Mouse (Mus musculus): ENCODE results near the gene Chd2. TPM values are rescaled to one million over a fixed set of nuclear protein-coding genes. Genes with fewer than 3 reads are reported as not detected.
A peak's percentile ranks its signal among the peaks of the same experiment; 100 is the strongest.

The Chd2 gene
- polyA plus RNA-seq, 1 experiment from 2014 or later: 70.9 TPM

DNA sequence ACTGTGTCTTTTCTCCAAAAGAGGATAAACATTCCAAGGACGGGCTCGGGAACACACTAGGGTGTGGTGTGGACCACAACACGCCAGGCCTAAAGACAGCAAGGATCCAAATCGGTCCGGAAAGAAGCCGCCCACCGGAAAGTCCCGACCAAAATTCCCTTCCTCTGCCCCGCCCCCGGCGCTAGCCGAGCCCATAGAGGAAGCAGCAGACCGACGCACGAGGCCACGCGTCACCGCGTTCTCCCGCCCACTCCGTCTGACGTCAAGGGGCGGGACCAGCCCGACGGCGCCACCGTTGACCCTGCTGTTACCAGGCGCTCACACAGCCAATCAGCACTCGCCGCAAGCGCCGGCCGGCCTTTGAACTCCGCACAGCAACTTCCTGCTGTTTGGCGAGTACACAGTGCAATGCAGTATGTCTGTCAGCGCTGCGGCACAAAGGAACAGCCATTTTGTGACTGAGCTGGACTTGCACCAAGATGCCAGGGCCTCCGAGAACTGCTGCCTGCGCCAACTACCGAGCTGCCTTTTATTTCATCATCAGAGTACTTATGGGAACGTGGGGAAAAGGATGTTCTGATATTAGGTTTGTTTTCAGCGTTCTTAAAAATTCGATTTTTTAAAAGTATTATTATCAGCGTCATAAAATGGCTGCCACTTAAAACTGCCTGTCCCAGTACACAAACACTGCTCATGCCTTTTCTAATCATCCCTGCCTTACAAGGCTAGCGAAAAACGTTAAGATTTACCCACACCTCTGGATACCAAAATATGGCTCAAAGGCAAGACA lies 3.8 kb downstream of the Chd2 start:
- peak; percentile 99 for ATAC-seq (ENCODE audit: low FRiP score, low TSS enrichment)
- peak overlapping the region; percentile 78 for H3K9ac ChIP-seq (ENCODE audit: low read depth, low read length)
- no peaks in the 10 kb centered on the region for H3K27me3 ChIP-seq (ENCODE audit: control insufficient read depth, insufficient read depth, low read length)
- H3K36me3 ChIP-seq (ENCODE audit: control insufficient read depth, insufficient read depth, low read length): peaks cover 14% of the 10 kb centered on the region; the same call in 1 of the 2 replicates
- H3K27ac ChIP-seq (ENCODE audit: low read depth, low read length): peak overlapping the region; percentile 97
- WGBS: under 1% methylated on average over 46 of the region's 46 CpGs
- H3K4me2 ChIP-seq (replicated peaks; ENCODE audit: low read depth, low read length): peak overlapping the region; percentile 67
- H3K4me1 ChIP-seq (ENCODE audit: control insufficient read depth, insufficient read depth, low read length): peaks cover 27% of the 10 kb centered on the region
- peak overlapping the region; percentile 45 for H3K4me3 ChIP-seq (ENCODE audit: low read length)
- no peaks in the 10 kb centered on the region for H3K9me3 ChIP-seq (ENCODE audit: control insufficient read depth, low read length)

DNA sequence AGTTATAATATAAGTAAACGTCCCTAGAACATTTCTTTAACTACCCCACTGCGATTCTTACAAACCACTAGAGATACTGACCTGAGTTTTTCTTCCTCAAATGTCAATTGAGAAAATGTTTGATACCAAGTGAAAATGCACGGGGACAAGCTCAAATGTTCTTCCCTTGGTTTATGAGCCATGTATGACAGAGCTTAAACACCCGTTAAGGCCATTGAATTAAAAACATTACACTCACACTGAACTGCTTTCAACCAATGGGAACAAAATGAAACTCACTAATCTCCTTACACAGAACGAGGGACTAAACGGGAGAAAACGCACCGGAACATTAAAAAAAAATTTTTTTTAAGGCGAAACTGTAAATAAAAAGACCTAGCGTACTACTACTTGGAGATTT lies 4.4 kb downstream of the Chd2 start:
- Histone ChIP-seq H3K4me3 (ENCODE audit: low read length) (peak overlapping the region; percentile 45), H3K4me2 (replicated peaks; ENCODE audit: low read depth, low read length) (peak overlapping the region; percentile 67), H3K36me3 (ENCODE audit: control insufficient read depth, insufficient read depth, low read length) (peaks cover 14% of the 10 kb centered on the region; the same call in 1 of the 2 replicates), H3K27me3 (ENCODE audit: control insufficient read depth, insufficient read depth, low read length) (no peaks in the 10 kb centered on the region), H3K4me1 (ENCODE audit: control insufficient read depth, insufficient read depth, low read length) (peaks cover 27% of the 10 kb centered on the region), H3K27ac (ENCODE audit: low read depth, low read length) (peak overlapping the region; percentile 86), H3K9ac (ENCODE audit: low read depth, low read length) (peak overlapping the region; percentile 66), H3K9me3 (ENCODE audit: control insufficient read depth, low read length) (no peaks in the 10 kb centered on the region)
- WGBS: 13% methylated on average over 10 of the region's 10 CpGs
- ATAC-seq (ENCODE audit: low FRiP score, low TSS enrichment): no peak

DNA sequence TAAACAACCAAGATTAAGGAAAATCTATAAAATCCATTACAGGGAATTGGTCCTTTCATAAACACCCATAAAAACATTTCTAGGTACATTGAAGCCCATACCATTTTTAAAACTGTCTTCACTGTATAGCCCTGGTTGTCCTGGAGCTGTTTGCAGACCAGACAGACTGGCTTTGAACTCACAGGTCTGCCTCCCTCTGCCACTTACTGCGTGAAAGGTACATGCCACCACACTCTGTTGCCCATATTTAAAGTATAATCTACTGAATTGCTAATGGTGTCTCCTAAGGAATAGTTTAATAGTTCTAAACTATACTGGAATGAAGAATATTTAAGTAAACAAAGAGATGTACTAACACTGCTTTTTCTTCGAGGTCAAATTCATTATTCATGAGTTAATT lies 5.1 kb downstream of the Chd2 start:
- H3K4me3 ChIP-seq (ENCODE audit: low read length): peak overlapping the region; percentile 45
- no peak for ATAC-seq (ENCODE audit: low FRiP score, low TSS enrichment)
- no peaks in the 10 kb centered on the region for H3K9me3 ChIP-seq (ENCODE audit: control insufficient read depth, low read length)
- WGBS: 79% methylated on average over 2 of the region's 2 CpGs
- H3K27me3 ChIP-seq (ENCODE audit: control insufficient read depth, insufficient read depth, low read length): no peaks in the 10 kb centered on the region
- H3K36me3 ChIP-seq (ENCODE audit: control insufficient read depth, insufficient read depth, low read length): peaks cover 18% of the 10 kb centered on the region; the same call in 1 of the 2 replicates
- H3K27ac ChIP-seq (ENCODE audit: low read depth, low read length): peak overlapping the region; percentile 86; the same call in 1 of the 2 replicates
- peaks cover 27% of the 10 kb centered on the region for H3K4me1 ChIP-seq (ENCODE audit: control insufficient read depth, insufficient read depth, low read length)
- H3K4me2 ChIP-seq (replicated peaks; ENCODE audit: low read depth, low read length): peak overlapping the region; percentile 67; the same call in 1 of the 2 replicates
- H3K9ac ChIP-seq (ENCODE audit: low read depth, low read length): peak overlapping the region; percentile 66

- H3K27ac ChIP-seq (ENCODE audit: low read depth, low read length): no peak overlapping the region
- no peak overlapping the region for H3K4me2 ChIP-seq (replicated peaks; ENCODE audit: low read depth, low read length)
- H3K9me3 ChIP-seq (ENCODE audit: control insufficient read depth, low read length): no peaks in the 10 kb centered on the region
- H3K9ac ChIP-seq (ENCODE audit: low read depth, low read length): no peak overlapping the region
- H3K36me3 ChIP-seq (ENCODE audit: control insufficient read depth, insufficient read depth, low read length): peaks cover 22% of the 10 kb centered on the region; the same call in 1 of the 2 replicates
- WGBS: 56% methylated on average over 4 of the region's 4 CpGs
- H3K4me1 ChIP-seq (ENCODE audit: control insufficient read depth, insufficient read depth, low read length): peaks cover 27% of the 10 kb centered on the region
- no peaks in the 10 kb centered on the region for H3K27me3 ChIP-seq (ENCODE audit: control insufficient read depth, insufficient read depth, low read length)
- no peak overlapping the region for H3K4me3 ChIP-seq (ENCODE audit: low read length)
- ATAC-seq (ENCODE audit: low FRiP score, low TSS enrichment): no peak
Observed at GRCm38 (mm10) chr7:73535861-73536200, 5.8 kb downstream of the Chd2 start.

- WGBS: 84% methylated on average over 2 of the region's 2 CpGs
- no peaks in the 10 kb centered on the region for H3K9me3 ChIP-seq (ENCODE audit: control insufficient read depth, low read length)
- H3K27me3 ChIP-seq (ENCODE audit: control insufficient read depth, insufficient read depth, low read length): no peaks in the 10 kb centered on the region
- H3K36me3 ChIP-seq (ENCODE audit: control insufficient read depth, insufficient read depth, low read length): peaks cover 22% of the 10 kb centered on the region; the same call in 1 of the 2 replicates
- no peak overlapping the region for H3K4me3 ChIP-seq (ENCODE audit: low read length)
- no peak for ATAC-seq (ENCODE audit: low FRiP score, low TSS enrichment)
- H3K9ac ChIP-seq (ENCODE audit: low read depth, low read length): no peak overlapping the region
- no peak overlapping the region for H3K4me2 ChIP-seq (replicated peaks; ENCODE audit: low read depth, low read length)
- H3K4me1 ChIP-seq (ENCODE audit: control insufficient read depth, insufficient read depth, low read length): peaks cover 27% of the 10 kb centered on the region
- H3K27ac ChIP-seq (ENCODE audit: low read depth, low read length): no peak overlapping the region
Observed at GRCm38 (mm10) chr7:73534937-73535860, 6.4 kb downstream of the Chd2 start.

GRCm38 (mm10) chr7:73533457-73533856 lies 8.2 kb downstream of the Chd2 start:
- no peak for ATAC-seq (ENCODE audit: low FRiP score, low TSS enrichment)
- no peaks in the 10 kb centered on the region for H3K9me3 ChIP-seq (ENCODE audit: control insufficient read depth, low read length)

GRCm38 (mm10) chr7:73532916-73533315 lies 8.7 kb downstream of the Chd2 start:
- Histone ChIP-seq H3K9me3 (ENCODE audit: control insufficient read depth, low read length) (no peaks in the 10 kb centered on the region), H3K27me3 (ENCODE audit: control insufficient read depth, insufficient read depth, low read length) (no peaks in the 10 kb centered on the region), H3K4me2 (replicated peaks; ENCODE audit: low read depth, low read length) (no peak overlapping the region), H3K9ac (ENCODE audit: low read depth, low read length) (no peak overlapping the region), H3K36me3 (ENCODE audit: control insufficient read depth, insufficient read depth, low read length) (peaks cover 30% of the 10 kb centered on the region; the same call in 1 of the 2 replicates), H3K4me3 (ENCODE audit: low read length) (no peak overlapping the region), H3K4me1 (ENCODE audit: control insufficient read depth, insufficient read depth, low read length) (peaks cover 27% of the 10 kb centered on the region), H3K27ac (ENCODE audit: low read depth, low read length) (peak overlapping the region; percentile 39; the same call in 1 of the 2 replicates)
- 58% methylated on average over 3 of the region's 3 CpGs for WGBS
- no peak for ATAC-seq (ENCODE audit: low FRiP score, low TSS enrichment)

More at GRCm38 (mm10) chr7:73533457-73533856, 8.2 kb downstream of the Chd2 start:
- H3K4me1 ChIP-seq (ENCODE audit: control insufficient read depth, insufficient read depth, low read length): peaks cover 27% of the 10 kb centered on the region
- 0 out of 2 replicates have a peak overlapping the region, but pooled peaks have one; percentile 17 for H3K4me2 ChIP-seq (replicated peaks; ENCODE audit: low read depth, low read length)
- H3K4me3 ChIP-seq (ENCODE audit: low read length): no peak overlapping the region
- 52% methylated on average over 2 of the region's 2 CpGs for WGBS
- no peaks in the 10 kb centered on the region for H3K27me3 ChIP-seq (ENCODE audit: control insufficient read depth, insufficient read depth, low read length)
- peak overlapping the region; percentile 34; the same call in 1 of the 2 replicates for H3K9ac ChIP-seq (ENCODE audit: low read depth, low read length)
- peaks cover 30% of the 10 kb centered on the region; the same call in 1 of the 2 replicates for H3K36me3 ChIP-seq (ENCODE audit: control insufficient read depth, insufficient read depth, low read length)
- H3K27ac ChIP-seq (ENCODE audit: low read depth, low read length): peak overlapping the region; percentile 39; the same call in 1 of the 2 replicates

GRCm38 (mm10) chr7:73532139-73532538 lies 9.5 kb downstream of the Chd2 start:
- no peak overlapping the region for H3K4me3 ChIP-seq (ENCODE audit: low read length)
- no peak for ATAC-seq (ENCODE audit: low FRiP score, low TSS enrichment)
- 92% methylated on average over 3 of the region's 3 CpGs for WGBS
- H3K9me3 ChIP-seq (ENCODE audit: control insufficient read depth, low read length): no peaks in the 10 kb centered on the region
- H3K27me3 ChIP-seq (ENCODE audit: control insufficient read depth, insufficient read depth, low read length): no peaks in the 10 kb centered on the region
- H3K4me1 ChIP-seq (ENCODE audit: control insufficient read depth, insufficient read depth, low read length): peaks cover 27% of the 10 kb centered on the region
- no peak overlapping the region for H3K9ac ChIP-seq (ENCODE audit: low read depth, low read length)
- no peak overlapping the region for H3K27ac ChIP-seq (ENCODE audit: low read depth, low read length)
- H3K36me3 ChIP-seq (ENCODE audit: control insufficient read depth, insufficient read depth, low read length): peaks cover 30% of the 10 kb centered on the region; the same call in 1 of the 2 replicates
- no peak overlapping the region for H3K4me2 ChIP-seq (replicated peaks; ENCODE audit: low read depth, low read length)
